Mouse (Mus musculus) retina, embryonic 14.5 days (tissue): Measurements from ENCODE around the gene Arhgef19.

ENCODE experiments used
- DNase-seq: peaks from one replicate; pipeline ENCODE4 v3.0.0-alpha.2; 2015; ENCODE audit warnings: low spot score

Arhgef19 gene

GRCm38 (mm10) chr4:141265979-141266637, 26.8 kb downstream of the Arhgef19 start:
- DNase-seq = no peak

GRCm38 (mm10) chr4:141267250-141267649, 28.0 kb downstream of the Arhgef19 start:
- DNase-seq = no peak

- DNase-seq = peak; percentile 76
Measured at GRCm38 (mm10) chr4:141267837-141268236, 28.5 kb downstream of the Arhgef19 start.

GRCm38 (mm10) chr4:141268350-141268749, 29.1 kb downstream of the Arhgef19 start:
- no peak for DNase-seq

- DNase-seq = no peak
Measured at GRCm38 (mm10) chr4:141269080-141269479, 29.8 kb downstream of the Arhgef19 start.

GRCm38 (mm10) chr4:141270201-141270940, 31.1 kb downstream of the Arhgef19 start:
- no peak for DNase-seq

GRCm38 (mm10) chr4:141271228-141271627, 31.9 kb downstream of the Arhgef19 start:
- no peak for DNase-seq

- DNase-seq = no peak
Measured at GRCm38 (mm10) chr4:141271721-141272120, 32.4 kb downstream of the Arhgef19 start.

- no peak for DNase-seq
Measured at GRCm38 (mm10) chr4:141272878-141273277, 33.6 kb downstream of the Arhgef19 start.

- DNase-seq = peak; percentile 90
Measured at GRCm38 (mm10) chr4:141273296-141273695, 34.0 kb downstream of the Arhgef19 start.

GRCm38 (mm10) chr4:141274485-141275341, 35.4 kb downstream of the Arhgef19 start:
- peak; percentile 55 for DNase-seq

- DNase-seq = no peak
Measured at GRCm38 (mm10) chr4:141277157-141277556, 37.9 kb downstream of the Arhgef19 start.

GRCm38 (mm10) chr4:141278154-141278553, 38.9 kb downstream of the Arhgef19 start:
- DNase-seq = no peak

GRCm38 (mm10) chr4:141279327-141279726, 40.0 kb downstream of the Arhgef19 start:
- no peak for DNase-seq

- no peak for DNase-seq
Measured at GRCm38 (mm10) chr4:141279783-141280182, 40.5 kb downstream of the Arhgef19 start.

GRCm38 (mm10) chr4:141280471-141280870, 41.2 kb downstream of the Arhgef19 start:
- DNase-seq = no peak

GRCm38 (mm10) chr4:141281153-141281552, 41.9 kb downstream of the Arhgef19 start:
- no peak for DNase-seq

GRCm38 (mm10) chr4:141281578-141281977, 42.3 kb downstream of the Arhgef19 start:
- no peak for DNase-seq

- no peak for DNase-seq
Measured at GRCm38 (mm10) chr4:141282087-141282486, 42.8 kb downstream of the Arhgef19 start.

- DNase-seq = no peak
Measured at GRCm38 (mm10) chr4:141282623-141283022, 43.3 kb downstream of the Arhgef19 start.

GRCm38 (mm10) chr4:141283176-141283878, 44.0 kb downstream of the Arhgef19 start:
- DNase-seq = no peak

- no peak for DNase-seq
Measured at GRCm38 (mm10) chr4:141283879-141284411, 44.6 kb downstream of the Arhgef19 start.
